Mouse (Mus musculus) granulocyte monocyte progenitor cell, adult 5-6 weeks (primary cell): ENCODE data around the gene Prm3. TPM values are rescaled to one million over a fixed set of nuclear protein-coding genes. Genes with fewer than 3 reads are reported as not detected.
"Not testable (repeated sequence)": the region's sequence is repeated elsewhere in the genome, so short reads cannot be mapped to it uniquely, and the experiment has no call there.

Source experiments
- ATAC-seq: replicated peaks from 2 replicates; pipeline ENCODE4 v1.8.0; 2016; ENCODE audit warnings: mild to moderate bottlenecking, moderate TSS enrichment, inconsistent platforms; ENCODE audit not compliant: poor library complexity, severe bottlenecking
- total RNA-seq, 2 experiments: library from RNA; stranded (forward) in 1 of 2; stranded (reverse) in 1 of 2; fragments of 200-712, 200-1000 nt in 1 of 2; fragments of >200 nt in 1 of 2; fragmentation: Nextera tagmentation in 1 of 2; gene quantifications; 2 replicates each; pipeline ENCODE4 v1.2.3; 2014 to 2017

Gene Prm3
- total RNA-seq, 2 experiments from 2014 or later: not detected

GRCm38 (mm10) chr16:10805789-10806527, 15.2 kb upstream of the Prm3 start, which contains the start of gene Prm1:
TSS of gene Prm1 (minus strand) at chr16:10805839.
- no peak for ATAC-seq

DNA sequence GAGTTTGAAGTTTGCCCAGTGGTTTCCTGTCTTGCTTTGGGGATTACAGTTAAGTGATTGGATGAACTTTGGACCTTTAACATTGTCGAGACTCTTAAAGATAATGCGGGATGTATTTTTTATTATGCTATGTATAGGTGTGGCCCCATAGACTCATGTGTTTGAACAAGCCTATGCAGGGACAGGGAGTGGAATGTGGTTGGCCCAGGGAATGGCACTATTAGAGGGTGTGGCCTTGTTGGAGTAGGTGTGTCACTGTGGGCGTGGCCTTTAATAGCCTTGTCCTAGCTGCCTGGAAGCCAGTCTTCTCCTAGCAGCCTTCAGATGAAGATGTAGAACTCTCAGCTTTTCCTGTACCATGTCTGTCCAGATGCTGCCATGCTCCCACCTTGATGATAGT, 11.7 kb upstream of the Prm3 start:
- not testable (repeated sequence) for ATAC-seq

GRCm38 (mm10) chr16:10796034-10796433, 5.3 kb upstream of the Prm3 start, which contains the start of gene Prm2:
TSS of gene Prm2 (minus strand) at chr16:10796134.
- no peak for ATAC-seq

- no peak for ATAC-seq
Measured at GRCm38 (mm10) chr16:10788866-10789265, 1.8 kb downstream of the Prm3 start.

- no peak for ATAC-seq
Measured at GRCm38 (mm10) chr16:10788271-10788670, 2.4 kb downstream of the Prm3 start, which contains the start of gene Tnp2. TSS of gene Tnp2 (minus strand) at chr16:10788660.

DNA sequence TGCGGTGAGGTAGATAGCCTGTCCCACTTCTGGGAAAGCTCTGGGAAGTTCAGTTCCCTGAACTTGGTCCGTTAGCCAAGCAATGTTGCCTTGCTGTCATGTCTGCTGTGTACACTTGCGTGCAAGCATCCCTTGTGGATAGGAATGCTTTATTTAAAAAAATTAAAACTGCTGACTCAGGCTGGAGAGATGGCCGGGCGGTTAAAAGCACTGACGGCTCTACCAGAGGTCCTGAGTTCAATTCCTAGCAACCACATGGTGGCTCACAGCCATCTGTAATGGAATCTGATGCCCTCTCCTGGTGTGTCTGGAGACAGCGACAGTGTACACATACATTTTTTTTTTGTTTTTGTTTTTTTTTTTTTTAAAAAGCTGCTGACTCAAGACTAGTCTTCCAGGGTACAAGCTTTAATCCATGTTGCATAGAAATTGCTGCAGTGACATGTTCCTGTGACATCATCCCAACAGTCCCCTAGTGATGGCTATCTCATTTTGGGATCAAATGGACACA, 3.1 kb downstream of the Prm3 start:
- no peak for ATAC-seq

DNA sequence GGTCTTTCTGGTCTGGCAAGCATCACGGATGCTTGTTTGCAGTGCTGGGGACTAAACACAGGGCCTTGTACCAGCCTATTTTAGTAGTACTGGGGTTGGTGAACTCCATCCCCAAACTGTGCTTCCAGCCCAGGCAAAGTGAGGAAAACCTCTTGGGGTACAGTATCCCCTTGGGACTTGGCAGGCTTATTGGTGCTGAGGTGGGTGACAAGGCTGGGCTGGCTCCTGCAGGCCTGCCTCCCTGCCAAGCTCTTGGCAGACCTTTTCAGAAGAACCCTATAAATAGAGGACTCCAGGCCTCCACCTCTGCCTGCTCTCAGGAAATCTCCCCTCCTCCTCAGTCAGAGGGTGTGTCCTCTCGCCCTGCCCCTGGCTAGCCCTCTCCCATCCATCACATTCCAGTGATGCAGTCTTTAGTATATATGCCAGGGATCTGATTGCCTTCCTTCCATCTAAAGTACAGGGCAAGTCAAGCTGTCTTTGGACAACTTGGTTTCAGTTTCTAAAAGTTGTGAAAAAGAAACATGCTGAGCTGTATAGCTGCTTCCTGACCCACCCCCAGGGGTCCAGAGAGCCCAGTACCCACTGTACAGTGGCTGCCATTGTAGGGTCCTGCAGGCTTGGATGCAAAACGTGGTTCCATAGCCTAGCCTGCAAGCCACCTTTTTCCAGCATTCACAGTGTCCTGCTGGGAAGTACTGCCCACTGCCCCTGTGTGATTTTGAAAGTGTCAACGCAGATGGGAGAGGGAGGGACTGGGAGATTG, 3.7 kb downstream of the Prm3 start:
- ATAC-seq: no peak

- ATAC-seq: peak; percentile 45
Measured at GRCm38 (mm10) chr16:10786288-10786687, 4.4 kb downstream of the Prm3 start.

- ATAC-seq: peak; percentile 52
Measured at GRCm38 (mm10) chr16:10785371-10786231, 5.1 kb downstream of the Prm3 start, which contains the start of gene Socs1. TSS of gene Socs1 (minus strand) at chr16:10785536.

DNA sequence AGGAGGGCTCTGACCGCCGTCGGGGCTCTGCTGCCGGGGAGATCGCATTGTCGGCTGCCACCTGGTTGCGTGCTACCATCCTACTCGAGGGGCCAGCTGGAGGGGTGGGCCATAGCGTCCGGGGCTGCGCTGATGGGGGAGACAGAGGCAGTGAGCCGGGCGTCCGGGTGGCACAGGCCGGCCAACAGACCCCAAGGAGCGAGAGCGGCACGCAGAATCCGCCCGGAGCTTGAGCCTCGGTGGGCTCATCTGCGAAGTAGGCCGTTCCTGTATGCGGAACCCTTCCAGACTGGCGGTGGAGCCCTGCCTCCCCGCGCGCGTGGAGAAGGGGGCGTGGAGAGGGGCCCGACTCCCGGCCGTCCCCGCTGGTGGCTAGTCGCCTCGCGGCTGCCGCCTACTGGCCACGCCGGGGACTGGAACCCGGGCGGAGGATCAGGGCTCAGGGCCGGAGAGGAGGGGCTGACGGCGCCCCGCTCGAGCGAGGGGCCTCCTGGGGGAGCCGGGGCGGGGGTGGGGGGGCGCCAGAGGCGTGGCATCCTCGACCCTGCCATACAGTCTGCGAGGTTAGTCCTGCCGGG, 5.8 kb downstream of the Prm3 start:
- ATAC-seq: peak; percentile 48

- ATAC-seq: no peak
Measured at GRCm38 (mm10) chr16:10783883-10784792, 6.6 kb downstream of the Prm3 start.

DNA sequence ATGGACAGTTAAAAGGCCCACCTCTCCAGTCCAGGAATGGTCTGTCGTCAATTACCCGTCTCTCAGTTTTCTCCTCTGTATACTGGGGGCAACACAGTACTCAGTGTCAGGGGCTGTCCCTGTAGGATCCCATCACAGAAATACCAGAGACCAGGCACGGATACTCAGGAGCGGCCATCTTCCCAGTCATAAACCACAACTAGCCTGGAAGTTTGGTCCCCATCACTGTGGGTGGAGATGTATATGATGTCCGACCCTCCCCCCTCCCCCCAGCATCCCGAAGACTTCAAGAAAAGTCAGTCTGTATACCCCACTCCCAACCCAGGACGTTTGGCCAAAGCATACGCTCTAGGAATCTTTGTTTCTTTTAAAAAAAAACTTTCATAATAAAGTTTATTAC, 7.3 kb downstream of the Prm3 start:
- ATAC-seq: no peak

- ATAC-seq: peak; percentile 40
Measured at GRCm38 (mm10) chr16:10783152-10783434, 7.6 kb downstream of the Prm3 start.

DNA sequence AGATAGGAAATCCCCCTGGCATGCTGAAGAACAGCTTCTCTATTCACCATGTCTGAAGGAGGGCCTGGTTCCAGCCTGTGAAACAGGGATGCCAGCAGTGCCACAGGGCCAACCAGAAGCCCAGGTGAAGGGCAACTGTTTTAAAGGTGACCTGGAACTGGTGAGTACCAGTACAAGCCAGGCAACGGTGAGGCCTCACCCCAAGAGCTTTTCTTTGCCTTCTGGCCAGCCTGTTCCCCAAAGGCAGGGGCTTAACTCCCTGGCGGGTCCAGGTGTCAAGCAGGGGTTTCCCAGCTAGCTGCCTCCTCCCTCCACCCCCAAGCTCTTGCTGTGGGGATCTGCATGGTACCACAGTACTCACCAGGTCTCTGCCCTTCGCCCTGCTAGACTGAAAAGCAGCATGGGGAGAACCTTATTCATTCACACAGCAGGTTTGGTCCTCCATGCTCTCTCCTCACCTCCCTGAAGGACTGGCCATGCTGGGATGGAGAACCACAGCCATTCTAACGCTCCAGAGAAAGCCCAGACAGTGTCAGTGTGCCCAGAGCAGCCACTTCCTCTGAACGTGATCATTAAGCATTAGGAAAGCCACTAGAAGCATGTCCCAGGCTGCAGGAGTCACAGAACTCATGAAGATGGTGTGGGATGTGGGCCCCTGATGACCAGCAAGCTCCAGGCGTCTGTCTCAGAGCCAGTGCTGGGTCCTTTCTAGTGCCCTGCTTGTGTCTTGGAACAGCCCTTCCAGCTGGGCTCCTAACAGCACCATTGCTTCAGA, 8.2 kb downstream of the Prm3 start:
- ATAC-seq: peak; percentile 0; the same call in 1 of the 2 replicates

DNA sequence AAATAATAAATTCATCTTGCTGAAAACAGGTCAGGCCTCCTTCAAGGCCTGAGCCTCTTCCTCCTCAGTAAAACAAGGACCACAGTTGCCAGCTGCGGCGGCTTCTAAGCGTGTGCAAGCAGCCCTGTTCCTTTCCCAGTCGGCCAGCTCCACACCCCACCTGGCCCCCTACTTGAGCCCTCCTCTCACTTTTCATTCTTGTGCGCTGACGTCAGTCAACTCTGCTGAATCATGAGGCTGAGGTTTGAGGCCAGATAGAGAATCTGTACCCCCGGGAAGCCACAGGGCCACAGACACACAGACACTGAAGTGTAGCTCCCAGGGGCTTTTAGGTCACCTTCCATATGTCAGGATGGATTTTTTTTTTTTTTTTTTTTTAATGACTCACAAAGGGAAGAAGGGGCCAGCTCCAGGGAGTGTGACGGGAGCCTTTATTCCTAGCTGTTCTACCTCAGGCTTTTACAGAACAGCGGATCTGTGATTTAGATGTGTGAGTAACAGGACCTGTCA, 8.8 kb downstream of the Prm3 start:
- ATAC-seq: no peak

GRCm38 (mm10) chr16:10780631-10781120, 10.0 kb downstream of the Prm3 start:
- ATAC-seq: no peak

DNA sequence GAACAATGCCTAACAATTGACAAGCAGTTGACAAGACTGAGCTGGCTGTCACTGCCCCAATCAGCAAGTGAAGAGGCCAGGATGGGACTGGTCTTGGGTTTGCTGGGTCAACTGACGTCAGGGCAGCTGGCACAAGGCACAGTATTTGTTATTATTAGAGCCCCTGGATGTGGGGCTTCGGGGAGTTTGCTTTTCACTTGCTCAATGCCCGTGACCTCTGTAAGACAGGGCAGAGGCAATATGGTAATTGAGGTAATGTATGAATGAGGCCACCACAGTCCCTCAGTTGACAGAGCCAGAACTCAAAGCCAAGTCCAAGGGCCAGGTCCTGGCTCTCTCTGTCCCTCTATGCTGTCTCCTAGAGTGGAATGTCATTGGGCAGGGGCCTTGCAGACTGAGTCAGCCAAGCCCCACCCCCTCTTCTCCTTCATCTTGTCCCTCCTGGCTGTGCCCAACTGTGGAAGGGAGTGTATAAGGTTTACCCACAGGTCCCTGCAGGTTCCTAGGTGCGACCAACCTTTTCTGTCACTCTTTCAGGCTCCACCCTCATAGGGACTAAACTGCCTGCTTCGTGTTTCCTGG, 13.0 kb downstream of the Prm3 start:
- ATAC-seq: no peak

DNA sequence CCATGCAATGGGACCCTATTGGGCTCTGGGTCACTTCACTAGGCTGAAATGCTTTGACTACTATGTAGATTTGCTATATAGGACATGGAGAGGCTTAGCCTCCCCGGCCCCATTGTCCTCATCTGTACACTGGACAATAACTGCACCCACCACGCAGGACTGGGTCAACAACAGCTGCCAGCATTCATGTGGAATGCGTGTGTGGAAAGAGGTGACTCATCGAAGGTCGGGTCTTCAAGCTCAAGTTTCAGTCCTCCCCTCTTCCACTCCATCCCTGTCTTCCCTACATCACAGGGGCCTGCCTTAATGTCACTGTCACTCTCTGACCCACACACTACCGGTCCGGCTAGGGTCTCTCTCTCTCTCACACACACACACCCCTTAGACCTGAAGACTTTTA, 14.4 kb downstream of the Prm3 start:
- ATAC-seq: no peak
